Mouse (Mus musculus): ENCODE measurements around the gene Fras1. TPM values are rescaled to one million over a fixed set of nuclear protein-coding genes. Genes with fewer than 3 reads are reported as not detected.

Fras1 gene
- total RNA-seq, 2 experiments from 2014 or later, result 22.8 to 30.6 TPM

GRCm38 (mm10) chr5:96681085-96681484 lies 307.3 kb downstream of the Fras1 start:
- no peak for DNase-seq

GRCm38 (mm10) chr5:96682777-96683176 lies 309.0 kb downstream of the Fras1 start:
- DNase-seq, result no peak

GRCm38 (mm10) chr5:96688885-96689284 lies 315.1 kb downstream of the Fras1 start:
- no peak for DNase-seq

GRCm38 (mm10) chr5:96698972-96699371 lies 325.2 kb downstream of the Fras1 start:
- DNase-seq, result no peak

GRCm38 (mm10) chr5:96702706-96703625 lies 329.2 kb downstream of the Fras1 start:
- no peak for DNase-seq

- no peak for DNase-seq
These were observed 334.8 kb downstream of the Fras1 start for GRCm38 (mm10) chr5:96708515-96708914.

GRCm38 (mm10) chr5:96712089-96712684 lies 338.4 kb downstream of the Fras1 start:
- no peak for DNase-seq

- DNase-seq, result no peak
These were observed 339.0 kb downstream of the Fras1 start for GRCm38 (mm10) chr5:96712799-96713198.

GRCm38 (mm10) chr5:96716273-96717034 lies 342.7 kb downstream of the Fras1 start:
- no peak for DNase-seq

- DNase-seq, result no peak
These were observed 343.9 kb downstream of the Fras1 start for GRCm38 (mm10) chr5:96717690-96718089.

GRCm38 (mm10) chr5:96718601-96719000 lies 344.8 kb downstream of the Fras1 start:
- DNase-seq, result no peak

- no peak for DNase-seq
These were observed 345.5 kb downstream of the Fras1 start for GRCm38 (mm10) chr5:96719221-96719620.

- no peak for DNase-seq
These were observed 348.9 kb downstream of the Fras1 start for GRCm38 (mm10) chr5:96722690-96723089.

GRCm38 (mm10) chr5:96739138-96739878 lies 365.6 kb downstream of the Fras1 start:
- no peak for DNase-seq

GRCm38 (mm10) chr5:96747195-96747984 lies 373.6 kb downstream of the Fras1 start:
- no peak for DNase-seq

- DNase-seq, result no peak
These were observed 383.9 kb downstream of the Fras1 start for GRCm38 (mm10) chr5:96757615-96758014.

GRCm38 (mm10) chr5:96762021-96762420 lies 388.3 kb downstream of the Fras1 start:
- DNase-seq, result no peak

- DNase-seq, result peak; percentile 60
These were observed 395.2 kb downstream of the Fras1 start for GRCm38 (mm10) chr5:96768846-96769471.

- no peak for DNase-seq
These were observed 409.9 kb downstream of the Fras1 start for GRCm38 (mm10) chr5:96783506-96784288.

GRCm38 (mm10) chr5:96785096-96785495 lies 411.3 kb downstream of the Fras1 start:
- DNase-seq, result no peak

Data from gastrocnemius, postnatal 10 days (tissue).